Mouse (Mus musculus): ENCODE data around the gene Actl6b. TPM values are rescaled to one million over a fixed set of nuclear protein-coding genes. Genes with fewer than 3 reads are reported as not detected.

The Actl6b gene
- polyA plus RNA-seq, 1 experiment from 2014 or later: 4.5 TPM

DNA sequence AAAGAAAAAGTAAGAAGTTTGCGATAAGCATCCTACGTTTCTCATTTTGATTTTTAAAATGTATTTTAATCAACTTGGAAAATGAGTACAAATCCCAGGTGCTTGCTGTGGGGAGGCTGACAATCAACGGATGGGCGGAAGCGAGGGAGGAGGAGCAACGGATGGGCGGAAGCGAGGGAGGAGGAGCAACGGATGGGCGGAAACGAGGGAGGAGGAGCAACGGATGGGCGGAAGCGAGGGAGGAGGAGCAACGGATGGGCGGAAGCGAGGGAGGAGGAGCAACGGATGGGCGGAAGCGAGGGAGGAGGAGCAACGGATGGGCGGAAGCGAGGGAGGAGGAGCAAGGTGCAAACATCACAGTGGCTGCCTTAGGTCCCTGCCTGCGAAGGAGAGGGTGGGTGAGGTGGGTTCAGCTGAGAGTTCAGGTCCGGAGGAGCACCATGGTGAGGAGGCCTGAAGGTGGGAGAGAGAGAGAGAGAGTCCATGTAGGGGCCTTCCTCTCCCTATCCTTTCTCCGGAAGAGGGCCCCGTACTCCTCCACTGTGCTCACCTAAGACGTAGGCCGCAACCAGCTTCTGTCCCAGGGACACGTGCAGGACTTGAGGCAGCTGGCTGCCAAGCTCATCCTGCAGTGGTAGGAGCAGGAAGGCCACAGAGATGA is 43.4 kb downstream of the Actl6b start:
- Histone ChIP-seq H3K36me3 (no peaks in the 10 kb centered on the region), H3K4me2 (peak overlapping the region; percentile 42), H3K27me3 (replicated peaks) (no peaks in the 10 kb centered on the region), H3K4me3 (replicated peaks) (peak overlapping the region; percentile 2; the same call in 1 of the 2 replicates), H3K9ac (no peak overlapping the region), H3K9me3 (no peaks in the 10 kb centered on the region), H3K27ac (no peak overlapping the region), H3K4me1 (peaks cover 10% of the 10 kb centered on the region)
- no peak for ATAC-seq (ENCODE audit: insufficient read depth, low FRiP score, low read depth)
- 29% methylated on average over 30 of the region's 30 CpGs for WGBS

DNA sequence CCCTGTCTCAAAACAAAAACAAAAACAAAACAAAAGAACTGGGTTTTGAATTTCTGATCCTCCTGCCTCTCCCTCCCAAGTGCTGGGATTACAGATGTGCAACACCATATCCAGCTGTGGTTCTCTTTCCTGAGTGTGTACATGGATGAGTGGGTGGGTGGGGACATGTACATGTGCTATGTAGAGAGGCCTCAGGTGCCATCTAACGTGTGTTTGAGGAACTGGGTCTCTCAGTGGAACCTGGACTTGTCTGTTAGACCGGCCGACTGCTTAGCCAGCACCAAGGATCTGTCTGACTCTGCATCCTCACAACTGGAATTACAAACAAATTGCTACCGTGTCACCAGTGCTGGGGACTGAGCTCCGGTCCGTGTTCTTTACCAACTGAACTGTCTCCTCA is 44.3 kb downstream of the Actl6b start:
- ATAC-seq (ENCODE audit: insufficient read depth, low FRiP score, low read depth): no peak
- Histone ChIP-seq H3K4me1 (peaks cover 14% of the 10 kb centered on the region), H3K36me3 (no peaks in the 10 kb centered on the region), H3K9ac (no peak overlapping the region), H3K9me3 (no peaks in the 10 kb centered on the region), H3K27me3 (replicated peaks) (no peaks in the 10 kb centered on the region), H3K27ac (no peak overlapping the region), H3K4me2 (no peak overlapping the region), H3K4me3 (replicated peaks) (no peak overlapping the region)
- 95% methylated on average over 6 of the region's 6 CpGs for WGBS

DNA sequence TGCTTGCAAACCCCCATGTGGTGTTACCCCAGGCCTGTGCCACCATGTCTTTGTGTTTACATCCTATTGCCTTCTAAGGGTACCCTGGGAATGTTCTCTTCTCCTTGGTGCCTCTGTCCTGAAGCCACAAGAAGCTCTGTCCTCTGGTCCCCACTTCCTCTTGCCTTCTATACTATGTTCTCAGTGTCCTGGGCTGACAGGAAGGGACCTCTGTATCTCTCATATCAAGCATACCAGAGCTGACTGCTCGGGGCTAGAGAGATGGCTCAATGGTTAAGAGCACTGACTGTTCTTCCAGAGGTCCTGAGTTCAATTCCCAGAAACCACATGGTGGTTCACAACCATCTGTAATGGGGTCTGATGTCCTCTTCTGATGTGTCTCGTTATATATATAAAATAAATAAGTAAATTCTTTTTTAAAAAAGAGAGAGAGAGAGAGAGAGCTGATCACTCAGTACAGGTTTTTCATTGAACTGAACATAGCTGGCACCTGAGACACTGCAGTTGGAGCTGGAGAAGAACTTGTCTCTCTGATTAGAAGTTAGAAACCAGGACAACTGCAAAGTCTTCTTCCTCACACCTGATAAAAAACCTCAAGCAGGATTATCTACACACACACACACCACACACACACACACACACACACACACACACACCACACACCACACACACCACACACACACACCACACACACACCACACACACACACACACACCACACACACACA is 44.9 kb downstream of the Actl6b start:
- no peak for ATAC-seq (ENCODE audit: insufficient read depth, low FRiP score, low read depth)
- Histone ChIP-seq H3K27ac (no peak overlapping the region), H3K9ac (no peak overlapping the region), H3K9me3 (no peaks in the 10 kb centered on the region), H3K36me3 (no peaks in the 10 kb centered on the region), H3K4me2 (no peak overlapping the region), H3K27me3 (replicated peaks) (no peaks in the 10 kb centered on the region), H3K4me1 (peaks cover 16% of the 10 kb centered on the region), H3K4me3 (replicated peaks) (no peak overlapping the region)
- 75% methylated on average over 2 of the region's 2 CpGs for WGBS

DNA sequence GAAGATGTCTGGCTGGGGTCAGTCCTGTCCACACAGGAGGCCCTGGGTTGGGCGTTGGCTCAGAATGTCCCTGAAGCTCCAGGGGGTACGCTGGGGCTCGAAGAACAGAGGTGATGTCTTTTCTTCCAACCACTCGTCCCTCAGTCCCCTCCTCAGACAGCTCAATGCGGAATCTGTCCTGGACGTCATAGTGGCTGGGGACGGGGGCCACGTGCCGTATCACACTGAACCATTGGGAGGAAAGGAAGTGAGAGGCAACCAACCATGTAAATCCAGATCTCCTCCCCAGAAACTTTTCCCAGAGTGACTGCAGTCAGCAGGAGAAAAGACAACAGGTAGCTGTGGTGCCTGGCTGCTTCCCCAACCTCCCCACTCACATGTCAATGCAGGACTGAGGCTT is 46.3 kb downstream of the Actl6b start:
- Histone ChIP-seq H3K27me3 (replicated peaks) (no peaks in the 10 kb centered on the region), H3K27ac (peak overlapping the region; percentile 88; the same call in 1 of the 2 replicates), H3K9ac (peak overlapping the region; percentile 76; the same call in 1 of the 2 replicates), H3K4me3 (replicated peaks) (peak overlapping the region; percentile 76), H3K36me3 (no peaks in the 10 kb centered on the region), H3K4me2 (peak overlapping the region; percentile 95), H3K9me3 (no peaks in the 10 kb centered on the region), H3K4me1 (peaks cover 16% of the 10 kb centered on the region)
- 63% methylated on average over 9 of the region's 9 CpGs for WGBS
- ATAC-seq (ENCODE audit: insufficient read depth, low FRiP score, low read depth): no peak

DNA sequence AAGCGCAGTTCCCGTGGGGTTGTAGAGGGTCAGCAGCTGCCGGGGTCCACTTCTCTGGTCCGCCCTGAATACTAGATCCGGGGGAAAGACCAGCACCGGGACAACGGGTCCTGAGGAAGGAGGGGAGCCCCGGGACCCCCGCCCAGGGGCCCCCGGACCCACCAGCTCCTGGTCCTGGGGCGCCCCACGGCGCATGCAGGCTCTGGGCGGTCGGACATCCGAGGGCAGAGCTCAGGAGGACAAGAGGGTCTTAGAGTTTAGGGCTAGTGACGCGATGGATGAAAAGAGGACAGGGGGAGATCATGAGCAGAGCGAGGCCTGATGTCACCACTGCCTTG is 46.9 kb downstream of the Actl6b start:
- ATAC-seq (ENCODE audit: insufficient read depth, low FRiP score, low read depth): peak; percentile 0; the same call in 1 of the 2 replicates
- 2% methylated on average over 19 of the region's 19 CpGs for WGBS

DNA sequence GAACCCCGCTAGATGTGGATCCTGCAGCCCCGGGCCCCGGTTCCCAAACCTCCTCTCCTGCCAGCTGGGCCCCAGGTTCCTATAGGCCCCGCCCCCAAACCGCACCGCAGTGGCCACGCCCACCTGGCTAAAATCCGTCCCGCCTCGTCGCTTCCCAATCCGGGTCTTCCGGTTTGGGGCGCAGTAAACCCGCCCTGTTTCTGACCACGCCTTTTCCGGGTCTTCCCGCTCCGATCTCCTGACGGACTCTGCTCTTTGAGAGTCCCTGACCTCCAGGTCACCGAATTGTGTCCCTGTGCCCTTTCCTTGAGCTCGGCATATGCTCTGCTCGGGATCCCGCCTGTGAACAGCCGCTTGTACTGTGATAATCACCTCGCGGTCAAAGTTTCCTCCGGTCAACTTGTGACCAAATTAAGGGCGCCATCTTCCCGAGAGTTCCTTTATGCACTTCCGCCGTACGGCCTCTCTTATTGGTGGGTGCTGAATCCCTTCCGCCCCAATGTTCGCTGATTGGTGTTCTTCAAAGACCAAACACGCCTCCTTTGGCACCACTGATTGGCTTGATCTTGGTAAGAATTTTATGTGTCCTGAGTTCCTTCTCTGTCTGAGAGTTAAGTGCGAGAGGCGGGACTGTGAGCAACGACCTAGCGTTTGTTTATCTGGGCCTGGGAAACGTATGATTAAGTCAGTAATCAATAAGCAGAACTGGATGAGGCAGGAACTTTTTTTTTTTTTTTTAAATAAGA is 47.5 kb downstream of the Actl6b start, which contains the start of gene Mospd3:
Gene Mospd3 (minus strand): TSS at position 440 of the 746 bp plus-strand sequence.
- Histone ChIP-seq H3K4me2 (peak within 1 kb of the TSS; percentile 95), H3K4me1 (peaks cover 16% of the 10 kb centered on the region), H3K4me3 (replicated peaks) (peak within 1 kb of the TSS; percentile 76), H3K27me3 (replicated peaks) (no peaks in the 10 kb centered on the region), H3K9ac (peak within 1 kb of the TSS; percentile 76), H3K9me3 (no peaks in the 10 kb centered on the region), H3K27ac (peak within 1 kb of the TSS; percentile 88), H3K36me3 (no peaks in the 10 kb centered on the region)
- ATAC-seq (ENCODE audit: insufficient read depth, low FRiP score, low read depth): peak; percentile 94
- under 1% methylated on average over 41 of the region's 41 CpGs for WGBS

More for the DNA sequence above, 46.9 kb downstream of the Actl6b start:
- Histone ChIP-seq H3K4me3 (replicated peaks) (peak overlapping the region; percentile 76), H3K9me3 (no peaks in the 10 kb centered on the region), H3K9ac (peak overlapping the region; percentile 76), H3K36me3 (no peaks in the 10 kb centered on the region), H3K27me3 (replicated peaks) (no peaks in the 10 kb centered on the region), H3K4me1 (peaks cover 16% of the 10 kb centered on the region), H3K4me2 (peak overlapping the region; percentile 95), H3K27ac (peak overlapping the region; percentile 88)

DNA sequence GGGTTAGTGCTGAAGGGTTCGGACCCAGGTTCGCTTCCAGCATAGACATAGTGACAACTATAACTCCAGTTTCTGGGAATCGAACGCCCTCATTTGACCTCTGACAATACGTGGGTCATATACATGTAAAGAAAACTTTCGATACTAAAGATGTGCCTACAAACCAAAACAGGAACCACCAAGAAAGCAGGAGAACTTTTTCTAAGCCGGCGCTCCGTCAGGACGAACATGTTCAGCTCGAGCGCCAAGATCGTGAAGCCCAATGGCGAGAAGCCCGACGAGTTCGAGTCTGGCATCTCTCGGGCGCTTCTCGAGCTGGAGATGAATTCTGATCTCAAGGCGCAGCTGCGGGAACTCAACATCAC is 48.0 kb downstream of the Actl6b start:
- WGBS: under 1% methylated on average over 22 of the region's 22 CpGs
- Histone ChIP-seq H3K27me3 (replicated peaks) (no peaks in the 10 kb centered on the region), H3K36me3 (no peaks in the 10 kb centered on the region), H3K4me2 (peak overlapping the region; percentile 57), H3K9me3 (no peaks in the 10 kb centered on the region), H3K4me3 (replicated peaks) (peak overlapping the region; percentile 76), H3K9ac (peak overlapping the region; percentile 14; the same call in 1 of the 2 replicates), H3K4me1 (peaks cover 16% of the 10 kb centered on the region), H3K27ac (peak overlapping the region; percentile 85)
- no peak for ATAC-seq (ENCODE audit: insufficient read depth, low FRiP score, low read depth)

DNA sequence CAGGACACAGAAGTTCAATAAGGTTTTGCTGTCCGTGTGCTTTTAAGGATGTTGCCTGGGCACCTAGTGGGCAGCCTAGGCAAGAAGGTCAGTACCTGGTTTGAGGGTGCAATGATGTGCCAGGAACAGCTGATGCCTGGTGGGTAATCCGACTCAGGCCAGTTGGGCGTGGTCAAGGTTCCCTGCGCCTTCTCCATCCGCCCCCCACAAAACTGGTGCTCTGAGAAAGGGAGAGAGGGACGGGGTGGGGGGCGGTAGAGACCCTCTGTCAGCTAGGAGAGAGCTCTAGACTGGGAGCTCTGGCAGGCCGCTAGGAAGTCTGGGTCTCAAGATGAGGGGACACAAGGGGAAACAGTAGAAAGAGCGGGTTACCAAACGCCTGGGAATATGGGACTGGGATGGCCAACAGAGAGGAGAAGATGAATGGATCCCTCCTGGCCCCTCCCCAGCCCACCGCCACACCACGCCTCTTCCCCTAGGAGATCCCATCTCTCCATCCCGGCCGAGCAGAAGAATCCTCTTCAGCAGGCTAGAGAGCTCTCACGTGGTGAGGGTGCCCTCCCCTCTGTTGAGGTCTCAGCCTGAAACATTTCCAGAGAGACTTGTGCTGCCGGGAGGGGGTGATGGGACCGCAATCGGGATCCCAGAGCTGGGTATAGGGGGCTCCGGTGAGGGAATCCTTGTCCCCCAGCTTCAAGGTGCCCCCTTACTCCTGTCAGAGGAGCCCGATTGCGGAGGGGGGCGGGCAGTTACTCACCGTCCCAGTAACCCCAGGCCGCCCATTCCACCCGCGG is 54.7 kb downstream of the Actl6b start:
- ATAC-seq (ENCODE audit: insufficient read depth, low FRiP score, low read depth): no peak
- Histone ChIP-seq H3K36me3 (no peaks in the 10 kb centered on the region), H3K4me3 (replicated peaks) (peak overlapping the region; percentile 7; the same call in 1 of the 2 replicates), H3K9ac (no peak overlapping the region), H3K27me3 (replicated peaks) (no peaks in the 10 kb centered on the region), H3K4me1 (peaks cover 43% of the 10 kb centered on the region), H3K4me2 (peak overlapping the region; percentile 32), H3K27ac (no peak overlapping the region), H3K9me3 (no peaks in the 10 kb centered on the region)
- 25% methylated on average over 26 of the region's 26 CpGs for WGBS

DNA sequence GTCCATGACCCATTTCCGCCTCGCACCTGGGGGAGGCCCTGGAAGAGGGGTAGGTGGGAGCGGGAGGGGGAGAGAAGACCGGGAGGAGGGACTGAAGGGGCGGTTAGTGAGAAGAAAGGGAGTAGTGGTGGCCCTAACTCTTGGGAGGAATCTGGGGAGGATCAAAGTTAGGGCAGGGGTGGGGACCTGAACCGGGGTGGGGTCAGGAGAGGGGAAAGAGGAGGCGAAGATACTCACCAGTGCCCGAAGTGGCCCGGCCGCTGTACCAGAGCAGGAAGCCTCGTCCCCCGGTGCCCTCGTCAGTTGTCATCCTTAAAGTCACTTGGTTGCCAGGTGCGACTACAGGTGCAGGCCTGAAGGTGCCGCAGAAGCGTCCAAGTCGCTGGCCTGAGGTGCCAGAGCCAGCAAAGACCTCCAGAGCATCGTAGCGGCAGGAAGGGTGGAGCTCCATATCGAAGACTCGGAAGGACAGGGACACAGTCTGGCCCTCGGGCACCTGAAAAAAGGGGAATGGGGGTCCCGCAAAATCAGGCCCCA is 55.4 kb downstream of the Actl6b start:
- Histone ChIP-seq H3K27ac (no peak overlapping the region), H3K4me2 (peak overlapping the region; percentile 32), H3K27me3 (replicated peaks) (no peaks in the 10 kb centered on the region), H3K4me1 (peaks cover 50% of the 10 kb centered on the region), H3K36me3 (no peaks in the 10 kb centered on the region), H3K4me3 (replicated peaks) (peak overlapping the region; percentile 7; the same call in 1 of the 2 replicates), H3K9ac (no peak overlapping the region), H3K9me3 (no peaks in the 10 kb centered on the region)
- WGBS: 27% methylated on average over 23 of the region's 23 CpGs
- ATAC-seq (ENCODE audit: insufficient read depth, low FRiP score, low read depth): no peak

DNA sequence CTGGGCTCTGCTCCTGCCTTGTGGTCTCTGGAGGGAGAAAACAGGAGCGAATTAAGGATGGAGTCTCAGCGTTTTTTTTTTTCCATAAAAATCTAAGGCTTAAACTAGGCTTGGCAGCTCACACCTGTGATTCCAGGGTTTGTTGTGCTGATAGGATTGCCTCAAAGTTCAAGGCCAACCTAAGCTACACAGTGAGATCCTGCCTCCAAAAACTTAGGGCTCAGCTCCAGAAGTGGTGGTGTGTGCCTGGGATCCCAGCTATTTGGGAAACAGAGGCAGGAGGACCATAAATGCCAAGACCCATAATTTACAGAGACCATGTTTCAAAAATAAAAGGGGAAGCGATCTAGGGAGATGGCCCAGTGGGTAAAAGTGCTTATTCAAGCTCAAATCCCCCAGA is 56.0 kb downstream of the Actl6b start:
- Histone ChIP-seq H3K27ac (no peak overlapping the region), H3K27me3 (replicated peaks) (no peaks in the 10 kb centered on the region), H3K4me1 (peaks cover 52% of the 10 kb centered on the region), H3K9ac (no peak overlapping the region), H3K4me3 (replicated peaks) (no peak overlapping the region), H3K9me3 (no peaks in the 10 kb centered on the region), H3K36me3 (no peaks in the 10 kb centered on the region), H3K4me2 (0 out of 2 replicates have a peak overlapping the region, but pooled peaks have one; percentile 49)
- 57% methylated on average over 3 of the region's 3 CpGs for WGBS
- ATAC-seq (ENCODE audit: insufficient read depth, low FRiP score, low read depth): no peak

DNA sequence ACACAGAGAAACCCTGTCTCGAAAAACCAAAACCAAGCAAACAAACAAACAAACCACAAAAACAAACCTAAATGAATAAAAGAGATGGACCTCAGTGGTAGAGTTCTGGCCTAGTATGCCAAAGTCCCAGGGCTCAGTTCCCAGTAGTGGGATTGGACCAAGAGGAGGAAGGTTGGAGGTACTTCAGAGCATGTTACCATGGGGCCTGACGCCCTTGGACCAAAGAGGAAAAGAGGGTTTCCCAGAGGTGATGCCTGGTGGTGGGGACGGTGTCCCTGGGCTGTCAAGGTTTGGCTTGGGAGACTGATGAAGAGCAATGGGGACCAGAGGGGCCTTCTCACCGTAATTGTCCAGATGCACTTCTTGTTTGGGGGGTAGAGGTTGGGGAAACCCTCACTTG is 56.7 kb downstream of the Actl6b start:
- Histone ChIP-seq H3K4me1 (peaks cover 52% of the 10 kb centered on the region), H3K27me3 (replicated peaks) (no peaks in the 10 kb centered on the region), H3K36me3 (no peaks in the 10 kb centered on the region), H3K9ac (no peak overlapping the region), H3K27ac (peak overlapping the region; percentile 83; the same call in 1 of the 2 replicates), H3K4me2 (peak overlapping the region; percentile 49), H3K4me3 (replicated peaks) (peak overlapping the region; percentile 34), H3K9me3 (no peaks in the 10 kb centered on the region)
- ATAC-seq (ENCODE audit: insufficient read depth, low FRiP score, low read depth): no peak
- WGBS: 64% methylated on average over 4 of the region's 4 CpGs
